Mouse (Mus musculus) spleen, adult 2 months (tissue): ENCODE measurements around the gene Tmem254b.
"Not testable (repeated sequence)": the region's sequence is repeated elsewhere in the genome, so short reads cannot be mapped to it uniquely, and the experiment has no call there.

Experiments
- CTCF ChIP-seq: fragments of 200-500 bp; IDR thresholded peaks from 2 replicates; pipeline ENCODE4 v1.5.1; 2011; ENCODE audit warnings: mild to moderate bottlenecking, inconsistent platforms; ENCODE audit not compliant: insufficient read depth, insufficient read length, insufficient replicate concordance; ENCODE audit errors: extremely low read depth
- POLR2A ChIP-seq: fragments of 200-500 bp; IDR thresholded peaks from 2 replicates; pipeline ENCODE4 v1.6.1; 2011; ENCODE audit warnings: low read depth, low read length, inconsistent platforms

GRCm38 (mm10) chr14:26156032-26156431, 50.8 kb downstream of the Tmem254b start:
- TF ChIP-seq CTCF, POLR2A: not testable (repeated sequence)
